ENCODE assay signal across 28 mouse cellular contexts in the genomic region with DNA sequence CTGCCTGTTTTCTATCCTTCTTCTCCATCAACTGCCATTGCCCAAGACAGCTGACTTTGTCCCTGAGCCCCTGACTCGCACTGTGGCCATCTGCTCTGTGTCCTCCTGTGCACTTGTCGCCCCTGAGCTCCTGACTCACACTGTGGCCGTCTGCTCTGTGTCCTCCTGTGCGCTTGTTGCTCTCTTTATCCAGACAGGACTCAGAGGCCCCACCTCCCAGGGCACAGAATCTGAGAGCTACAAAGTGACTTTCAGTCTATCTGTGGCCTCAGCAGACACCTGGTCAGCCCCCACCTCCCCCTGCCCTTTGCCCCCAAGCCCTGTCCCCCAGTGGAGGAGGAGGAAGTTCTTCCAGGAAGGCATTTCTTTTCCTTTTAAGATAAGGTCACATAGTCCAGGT. TPM values are rescaled to one million over a fixed set of nuclear protein-coding genes. Genes with fewer than 3 reads are reported as not detected.
DNase-seq lines count a peak whose midpoint lies in the region; ATAC-seq and TF ChIP-seq lines count a peak whose summit lies in the region.
"Had no signal": no experiment of that assay in that cellular context is flagged by ENCODE, and none has a peak within 500 bp of the region (broad histone marks: within the 10 kb centered on the region; RNA-seq: fewer than 3 reads in every experiment).

No protein-coding gene starts in this region.

- TF ChIP-seq CTCF in intestine, postnatal 0 days (IDR thresholded peaks at IDR 0.05; ENCODE audit: low read depth): no peak
- TF ChIP-seq CTCF in liver, postnatal 0 days (IDR thresholded peaks at IDR 0.05; ENCODE audit: low read depth): no peak
- TF ChIP-seq CTCF in left cerebral cortex, adult 2 months (IDR thresholded peaks at IDR 0.05): no peak

- peak; percentile 39 to 43 for DNase-seq in cerebellum, postnatal 25 days
- no peak for DNase-seq in cerebellum, postnatal 4 days (ENCODE audit: low spot score in 2 of 2)
- DNase-seq in kidney, postnatal 10 days: no peak
- no peak for DNase-seq in liver, postnatal 0 days
- DNase-seq in left cerebral cortex, adult 2 months (ENCODE audit: extremely low spot score in 1 of 2, low spot score in 2 of 2): no peak
- DNase-seq: adrenal gland, adult 2 months; B cell, adult 2 months; heart, postnatal 36 days; right cerebral cortex, postnatal 14 days; spleen, adult 18-20 months had no signal

- no peak overlapping the region for H3K4me3 ChIP-seq in kidney, embryonic 16.5 days (ENCODE audit: low read length)
- H3K4me3 ChIP-seq in intestine, postnatal 0 days (ENCODE audit: low read depth, low read length): no peak overlapping the region
- H3K4me3 ChIP-seq in liver, postnatal 0 days (ENCODE audit: low read depth, low read length): no peak overlapping the region
- H3K4me3 ChIP-seq in left cerebral cortex, adult 2 months: no peak overlapping the region
- H3K4me3 ChIP-seq: forebrain, embryonic 15.5 days; heart, embryonic 13.5 days had no signal

- H3K27me3 ChIP-seq in kidney, embryonic 16.5 days (ENCODE audit: insufficient read depth, low read length): no peaks in the 10 kb centered on the region
- H3K27me3 ChIP-seq in intestine, postnatal 0 days (replicated peaks; ENCODE audit: control insufficient read depth, insufficient read depth, low read length): no peaks in the 10 kb centered on the region
- no peaks in the 10 kb centered on the region for H3K27me3 ChIP-seq in liver, postnatal 0 days (ENCODE audit: insufficient read depth, low read length)
- H3K27me3 ChIP-seq: CH12.LX; forebrain, embryonic 15.5 days had no signal

- 0 out of 2 replicates have a peak, but pooled peaks have one; percentile 35 for ATAC-seq in kidney, embryonic 16.5 days (ENCODE audit: low FRiP score, low TSS enrichment)
- peak; percentile 60 for ATAC-seq in intestine, postnatal 0 days
- ATAC-seq in liver, postnatal 0 days: no peak
- ATAC-seq: forebrain, embryonic 15.5 days; inflammation-experienced regulatory T-cells, adult 6 months; lung, postnatal 0 days had no signal

- no peak for TF ChIP-seq EP300 in liver, postnatal 0 days (IDR thresholded peaks at IDR 0.05; ENCODE audit: low read depth)

- intact Hi-C loops in left cerebral cortex, adult 2 months (cut with DNase I): loop anchor here (10.0 kb wide), 1 partner anchor 129 kb away; the partner anchor contains the start of gene Cabp2

- H3K4me2 ChIP-seq in kidney, embryonic 16.5 days (replicated peaks; ENCODE audit: low read depth, low read length): no peak overlapping the region
- H3K4me2 ChIP-seq in intestine, postnatal 0 days (replicated peaks; ENCODE audit: low read depth): no peak overlapping the region
- H3K4me2 ChIP-seq in liver, postnatal 0 days (ENCODE audit: low read depth, low read length): no peak overlapping the region
- H3K4me2 ChIP-seq: forebrain, embryonic 15.5 days; heart, embryonic 13.5 days; hindbrain, embryonic 14.5 days; midbrain, embryonic 11.5 days had no signal

- H3K9me3 ChIP-seq in kidney, embryonic 16.5 days (ENCODE audit: low read length): 0 out of 2 replicates have a peak, but pooled peaks cover 3% of the 10 kb centered on the region
- no peaks in the 10 kb centered on the region for H3K9me3 ChIP-seq in intestine, postnatal 0 days (ENCODE audit: control insufficient read depth)
- no peaks in the 10 kb centered on the region for H3K9me3 ChIP-seq in liver, postnatal 0 days (ENCODE audit: low read length)
- H3K9me3 ChIP-seq: forebrain, embryonic 15.5 days; G1E had no signal

- H3K27ac ChIP-seq in kidney, embryonic 16.5 days (ENCODE audit: low read length): no peak overlapping the region
- no peak overlapping the region for H3K27ac ChIP-seq in intestine, postnatal 0 days (ENCODE audit: low read depth, low read length)
- H3K27ac ChIP-seq in liver, postnatal 0 days (ENCODE audit: low read depth): no peak overlapping the region
- H3K27ac ChIP-seq in left cerebral cortex, adult 2 months: no peak overlapping the region
- H3K27ac ChIP-seq: forebrain, embryonic 15.5 days; heart, embryonic 13.5 days; hindbrain, embryonic 14.5 days; kidney, postnatal 0 days had no signal

- peaks cover 10% of the 10 kb centered on the region; the same call in 1 of the 2 replicates for H3K4me1 ChIP-seq in kidney, embryonic 16.5 days (ENCODE audit: insufficient read depth, low read length)
- no peaks in the 10 kb centered on the region for H3K4me1 ChIP-seq in intestine, postnatal 0 days (replicated peaks; ENCODE audit: control insufficient read depth, insufficient read depth, low read length)
- no peaks in the 10 kb centered on the region for H3K4me1 ChIP-seq in liver, postnatal 0 days (ENCODE audit: insufficient read depth)
- H3K4me1 ChIP-seq: forebrain, embryonic 15.5 days had no signal

- H3K36me3 ChIP-seq in kidney, embryonic 16.5 days (ENCODE audit: insufficient read depth, low read length): no peaks in the 10 kb centered on the region
- H3K36me3 ChIP-seq in intestine, postnatal 0 days (ENCODE audit: control insufficient read depth, insufficient read depth): no peaks in the 10 kb centered on the region
- no peaks in the 10 kb centered on the region for H3K36me3 ChIP-seq in liver, postnatal 0 days (replicated peaks; ENCODE audit: insufficient read depth, low read length)
- H3K36me3 ChIP-seq: forebrain, embryonic 15.5 days; G1E; heart, embryonic 13.5 days had no signal

- H3K9ac ChIP-seq in kidney, embryonic 16.5 days (replicated peaks; ENCODE audit: low read length): no peak overlapping the region
- H3K9ac ChIP-seq in intestine, postnatal 0 days (ENCODE audit: low read depth, low read length): no peak overlapping the region
- no peak overlapping the region for H3K9ac ChIP-seq in liver, postnatal 0 days (replicated peaks)
- H3K9ac ChIP-seq: forebrain, embryonic 15.5 days; heart, embryonic 13.5 days; hindbrain, embryonic 14.5 days had no signal

- WGBS in kidney, embryonic 16.5 days: 53% methylated on average over 4 of the region's 4 CpGs
- WGBS in intestine, postnatal 0 days: 22% methylated on average over 4 of the region's 4 CpGs
- WGBS in liver, postnatal 0 days (ENCODE audit: insufficient replicate concordance): 51% methylated on average over 4 of the region's 4 CpGs

RNA-seq across cellular contexts. Expression of gene Aldh3b3, which starts 2.6 kb away (rescaled TPM):
- not detected in 2 replicates for polyA plus RNA-seq in kidney, embryonic 16.5 days (2015; fragmentation: Nextera tagmentation; extraction: Ambion mirVana)
- not detected in 2 replicates for polyA plus RNA-seq in intestine, postnatal 0 days (2015; fragmentation: Nextera tagmentation; extraction: Ambion mirVana)
- polyA plus RNA-seq in liver, postnatal 0 days (2015; fragmentation: Nextera tagmentation; extraction: Ambion mirVana): 0.04 and 0.13 TPM in 2 replicates
- total RNA-seq in left cerebral cortex, adult 2 months (2021): under 1 TPM in 1 of 2 experiments, not detected in 1; 0.11 TPM
- total RNA-seq: CH12.LX; gastrocnemius, adult 8-10 months; layer of hippocampus, adult 18-20 months; layer of hippocampus, postnatal 25 days; left cerebral cortex, postnatal 10 days; neutrophil, adult 5-6 weeks had no signal
- polyA plus RNA-seq: forebrain, embryonic 15.5 days; G1E; heart, embryonic 13.5 days; hindbrain, embryonic 14.5 days; inflammation-experienced regulatory T-cells, adult 6 months; limb, embryonic 11.5 days; midbrain, embryonic 11.5 days had no signal

RNA-seq across cellular contexts. Expression of gene Aldh3b2, which starts 16.3 kb away (rescaled TPM):
- 3.7 and 5.1 TPM in 2 replicates for polyA plus RNA-seq in kidney, embryonic 16.5 days (2015; fragmentation: Nextera tagmentation; extraction: Ambion mirVana)
- polyA plus RNA-seq in intestine, postnatal 0 days (2015; fragmentation: Nextera tagmentation; extraction: Ambion mirVana): 0.17 and 0.51 TPM in 2 replicates
- 0.09 and 0.11 TPM in 2 replicates for polyA plus RNA-seq in liver, postnatal 0 days (2015; fragmentation: Nextera tagmentation; extraction: Ambion mirVana)
- 1 to 10 TPM in 1 of 2 experiments, under 1 TPM in 1; 0.93 to 1.5 TPM for total RNA-seq in left cerebral cortex, adult 2 months (2021)
- total RNA-seq: CH12.LX; liver, adult 2 months; neutrophil, adult 5-6 weeks had no signal
- polyA plus RNA-seq: G1E; heart, embryonic 13.5 days; inflammation-experienced regulatory T-cells, adult 6 months had no signal

RNA-seq across cellular contexts. Expression of gene Unc93b1, which starts 20.8 kb away (rescaled TPM):
- polyA plus RNA-seq in kidney, embryonic 16.5 days (2015; fragmentation: Nextera tagmentation; extraction: Ambion mirVana): 19.4 and 23.1 TPM in 2 replicates
- polyA plus RNA-seq in intestine, postnatal 0 days (2015; fragmentation: Nextera tagmentation; extraction: Ambion mirVana): 28.3 and 29.2 TPM in 2 replicates
- 42.6 and 48.1 TPM in 2 replicates for polyA plus RNA-seq in liver, postnatal 0 days (2015; fragmentation: Nextera tagmentation; extraction: Ambion mirVana)
- total RNA-seq in left cerebral cortex, adult 2 months (2021): 10 to 100 TPM; 12.9 to 16.3 TPM

RNA-seq across cellular contexts. Expression of gene Aldh3b1, which starts 26.2 kb away (rescaled TPM):
- 3.9 and 5.1 TPM in 2 replicates for polyA plus RNA-seq in kidney, embryonic 16.5 days (2015; fragmentation: Nextera tagmentation; extraction: Ambion mirVana)
- polyA plus RNA-seq in intestine, postnatal 0 days (2015; fragmentation: Nextera tagmentation; extraction: Ambion mirVana): 16.1 and 17.4 TPM in 2 replicates
- polyA plus RNA-seq in liver, postnatal 0 days (2015; fragmentation: Nextera tagmentation; extraction: Ambion mirVana): 9.5 TPM in 2 replicates
- total RNA-seq in left cerebral cortex, adult 2 months (2021): 1 to 10 TPM; 2.3 to 3.3 TPM
- total RNA-seq: G1E had no signal
- polyA plus RNA-seq: G1E had no signal

RNA-seq across cellular contexts. Expression of gene Acy3, which starts 30.6 kb away (rescaled TPM):
- 44.8 and 47.5 TPM in 2 replicates for polyA plus RNA-seq in kidney, embryonic 16.5 days (2015; fragmentation: Nextera tagmentation; extraction: Ambion mirVana)
- 32.3 and 34.5 TPM in 2 replicates for polyA plus RNA-seq in intestine, postnatal 0 days (2015; fragmentation: Nextera tagmentation; extraction: Ambion mirVana)
- 19.3 and 22.0 TPM in 2 replicates for polyA plus RNA-seq in liver, postnatal 0 days (2015; fragmentation: Nextera tagmentation; extraction: Ambion mirVana)
- 1 to 10 TPM; 3.3 to 4.1 TPM for total RNA-seq in left cerebral cortex, adult 2 months (2021)
- total RNA-seq: neutrophil, adult 5-6 weeks had no signal

Comparison
In these comparisons a context has a peak if more than half of its experiments do, and no peak if none do; other contexts are left out.
1. DNase-seq: peak in cerebellum, postnatal 25 days (2 of 2); none in cerebellum, postnatal 4 days (0 of 2), kidney, postnatal 10 days (single experiment), liver, postnatal 0 days (single experiment) and left cerebral cortex, adult 2 months (0 of 2).